Mouse (Mus musculus) left cerebral cortex, postnatal 10 days (tissue): ENCODE results near the gene Epha3. TPM values are rescaled to one million over a fixed set of nuclear protein-coding genes. Genes with fewer than 3 reads are reported as not detected.

Experiments
- DNase-seq, 2 experiments: peaks; one replicate each; pipeline ENCODE4 v3.0.0; 2021 to 2022; ENCODE audit warnings: low spot score in 2 of 2, mixed read lengths in 1 of 2; ENCODE audit errors: extremely low spot score in 1 of 2
- intact Hi-C: fragments of 180-260 bp; cut with DNase I; formaldehyde crosslinking; loops from one replicate; pipeline ENCODE4 v1.15.1; 2025
- total RNA-seq, 2 experiments: library from RNA; stranded (reverse); gene quantifications; 2 replicates each; pipeline ENCODE4 v1.2.3; 2021

The Epha3 gene
- total RNA-seq, 2 experiments from 2014 or later, result 26.2 to 29.0 TPM

- intact Hi-C loops, result no loop called here
These were observed 297.7 kb downstream of the Epha3 start for GRCm38 (mm10) chr16:63566106-63566836.

GRCm38 (mm10) chr16:63556410-63557146, 307.4 kb downstream of the Epha3 start:
- intact Hi-C loops, result no loop called here

More at GRCm38 (mm10) chr16:63566106-63566836, 297.7 kb downstream of the Epha3 start:
- DNase-seq, result peak in 1 of 2 experiments; percentile 13

GRCm38 (mm10) chr16:63552531-63552930, 311.4 kb downstream of the Epha3 start:
- intact Hi-C loops, result no loop called here
- no peak for DNase-seq

More at GRCm38 (mm10) chr16:63556410-63557146, 307.4 kb downstream of the Epha3 start:
- no peak for DNase-seq

- intact Hi-C loops, result no loop called here
- no peak for DNase-seq
These were observed 324.5 kb downstream of the Epha3 start for GRCm38 (mm10) chr16:63539489-63539888.

GRCm38 (mm10) chr16:63528821-63529220, 335.2 kb downstream of the Epha3 start:
- intact Hi-C loops, result no loop called here
- no peak for DNase-seq

GRCm38 (mm10) chr16:63517636-63518035, 346.3 kb downstream of the Epha3 start:
- intact Hi-C loops, result no loop called here
- no peak for DNase-seq

- no peak for DNase-seq
- intact Hi-C loops, result no loop called here
These were observed 353.9 kb downstream of the Epha3 start for GRCm38 (mm10) chr16:63510069-63510468.

- intact Hi-C loops, result no loop called here
- DNase-seq, result no peak
These were observed 357.5 kb downstream of the Epha3 start for GRCm38 (mm10) chr16:63506437-63506836.

- intact Hi-C loops, result no loop called here
- no peak for DNase-seq
These were observed 362.5 kb downstream of the Epha3 start for GRCm38 (mm10) chr16:63501456-63501855.

GRCm38 (mm10) chr16:63500975-63501393, 363.0 kb downstream of the Epha3 start:
- intact Hi-C loops, result no loop called here
- no peak for DNase-seq
